Mouse (Mus musculus): ENCODE results near the gene Morn4. TPM values are rescaled to one million over a fixed set of nuclear protein-coding genes. Genes with fewer than 3 reads are reported as not detected.
"Not testable (repeated sequence)": the region's sequence is repeated elsewhere in the genome, so short reads cannot be mapped to it uniquely, and the experiment has no call there.

Gene Morn4
- polyA plus RNA-seq, 1 experiment from 2014 or later = 42.8 TPM

DNA sequence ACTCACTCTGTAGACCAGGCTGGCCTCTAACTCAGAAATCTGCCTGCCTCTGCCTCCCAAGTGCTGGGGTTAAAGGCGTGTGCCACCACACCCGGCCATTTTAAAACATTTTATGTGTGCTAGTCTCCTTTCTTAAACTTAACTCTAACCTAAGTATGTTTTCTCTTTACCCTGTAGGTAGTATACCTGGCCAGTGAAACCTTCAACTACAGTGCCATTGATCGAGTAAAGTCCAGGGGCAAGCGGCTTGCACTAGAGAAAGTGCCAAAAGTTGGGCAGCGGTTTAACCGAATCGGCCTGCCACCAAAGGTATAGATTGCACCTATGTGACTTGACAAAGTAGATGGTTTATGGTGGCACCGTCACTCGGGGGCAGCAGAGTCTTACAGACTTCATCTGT lies 18.5 kb upstream of the Morn4 start:
- WGBS = 91% methylated on average over 9 of the region's 9 CpGs
- H3K27ac ChIP-seq (replicated peaks; ENCODE audit: low read depth, low read length) = no peak overlapping the region
- H3K36me3 ChIP-seq (replicated peaks; ENCODE audit: control insufficient read depth, insufficient read depth, low read depth, low read length) = 0 out of 2 replicates have a peak, but pooled peaks cover 2% of the 10 kb centered on the region
- H3K27me3 ChIP-seq (ENCODE audit: control insufficient read depth, insufficient read depth, low read length) = no peaks in the 10 kb centered on the region
- ATAC-seq (replicated peaks; ENCODE audit: insufficient number of reproducible peaks, low FRiP score, low TSS enrichment, low read depth) (no peak), DNase-seq (ENCODE audit: low spot score) (no peak)
- no peaks in the 10 kb centered on the region for H3K4me1 ChIP-seq (ENCODE audit: control insufficient read depth, insufficient read depth, low read length)
- no peaks in the 10 kb centered on the region for H3K9me3 ChIP-seq (replicated peaks; ENCODE audit: control insufficient read depth, low read length)
- no peak overlapping the region for H3K4me3 ChIP-seq (ENCODE audit: low read depth, low read length)
- no peak overlapping the region for H3K9ac ChIP-seq (replicated peaks; ENCODE audit: low read length)
- H3K4me2 ChIP-seq (ENCODE audit: low read depth, low read length) = no peak overlapping the region

- no peak overlapping the region for H3K4me3 ChIP-seq (ENCODE audit: low read depth, low read length)
- WGBS = 79% methylated on average over 3 of the region's 3 CpGs
- no peaks in the 10 kb centered on the region for H3K27me3 ChIP-seq (ENCODE audit: control insufficient read depth, insufficient read depth, low read length)
- H3K4me1 ChIP-seq (ENCODE audit: control insufficient read depth, insufficient read depth, low read length) = no peaks in the 10 kb centered on the region
- no peak overlapping the region for H3K9ac ChIP-seq (replicated peaks; ENCODE audit: low read length)
- ATAC-seq (replicated peaks; ENCODE audit: insufficient number of reproducible peaks, low FRiP score, low TSS enrichment, low read depth) (no peak), DNase-seq (ENCODE audit: low spot score) (no peak)
- no peak overlapping the region for H3K4me2 ChIP-seq (ENCODE audit: low read depth, low read length)
- no peak overlapping the region for H3K27ac ChIP-seq (replicated peaks; ENCODE audit: low read depth, low read length)
- H3K36me3 ChIP-seq (replicated peaks; ENCODE audit: control insufficient read depth, insufficient read depth, low read depth, low read length) = no peaks in the 10 kb centered on the region
- no peaks in the 10 kb centered on the region for H3K9me3 ChIP-seq (replicated peaks; ENCODE audit: control insufficient read depth, low read length)
Measured at GRCm38 (mm10) chr19:42099406-42099805, 13.2 kb upstream of the Morn4 start.

- Histone ChIP-seq H3K36me3 (replicated peaks; ENCODE audit: control insufficient read depth, insufficient read depth, low read depth, low read length) (no peaks in the 10 kb centered on the region), H3K27me3 (ENCODE audit: control insufficient read depth, insufficient read depth, low read length) (no peaks in the 10 kb centered on the region), H3K27ac (replicated peaks; ENCODE audit: low read depth, low read length) (peak overlapping the region; percentile 62), H3K4me3 (ENCODE audit: low read depth, low read length) (peak overlapping the region; percentile 97), H3K4me1 (ENCODE audit: control insufficient read depth, insufficient read depth, low read length) (peaks cover 4% of the 10 kb centered on the region; the same call in 1 of the 2 replicates), H3K9ac (replicated peaks; ENCODE audit: low read length) (peak overlapping the region; percentile 82), H3K9me3 (replicated peaks; ENCODE audit: control insufficient read depth, low read length) (no peaks in the 10 kb centered on the region), H3K4me2 (ENCODE audit: low read depth, low read length) (peak overlapping the region; percentile 82)
- under 1% methylated on average over 52 of the region's 52 CpGs for WGBS
- ATAC-seq (replicated peaks; ENCODE audit: insufficient number of reproducible peaks, low FRiP score, low TSS enrichment, low read depth) (peak; percentile 79), DNase-seq (ENCODE audit: low spot score) (peak; percentile 42)
Measured at GRCm38 (mm10) chr19:42090637-42091141, 4.5 kb upstream of the Morn4 start.

DNA sequence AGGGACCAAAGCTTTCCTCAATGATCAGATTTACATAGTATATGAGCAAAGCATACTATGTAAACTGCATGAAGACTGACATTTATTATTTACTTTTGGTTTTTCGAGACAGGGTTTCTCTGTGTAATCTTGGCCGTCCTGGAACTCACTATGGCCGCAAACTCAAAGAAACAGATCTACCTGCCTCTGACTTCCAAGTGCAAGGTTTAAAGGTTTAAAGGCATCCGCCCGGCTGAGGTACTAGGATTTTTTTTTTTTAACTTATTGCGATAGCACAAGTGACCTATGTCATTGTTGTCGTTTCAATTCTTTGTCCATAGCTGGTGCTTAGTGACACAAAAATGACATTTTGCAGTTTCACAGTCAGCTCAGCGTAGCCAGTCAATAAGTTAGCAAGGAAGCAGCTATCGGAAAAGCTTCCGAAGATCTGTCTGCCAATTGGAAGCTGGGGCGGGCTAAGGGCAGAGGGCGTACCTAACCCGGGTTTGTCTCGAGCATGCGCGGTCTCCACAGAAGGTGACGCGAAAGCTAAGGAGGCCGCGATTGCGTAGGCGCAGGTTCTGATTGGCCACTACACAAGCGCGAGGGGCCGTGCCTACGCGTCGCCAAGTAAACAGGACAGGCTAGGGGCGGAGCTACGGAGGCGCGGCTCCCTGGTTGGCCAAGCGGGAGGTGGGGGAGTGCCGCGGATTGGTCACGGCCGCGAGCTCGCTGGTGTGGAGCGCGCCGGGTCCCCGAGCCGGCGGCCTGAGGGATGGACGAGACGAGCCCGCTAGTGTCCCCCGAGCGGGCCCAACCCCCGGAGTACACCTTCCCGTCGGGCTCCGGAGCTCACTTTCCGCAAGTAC lies 3.8 kb upstream of the Morn4 start, which contains the start of gene Pi4k2a:
TSS of gene Pi4k2a (plus strand) at position 723 of the 848 bp plus-strand sequence.
- Histone ChIP-seq H3K4me3 (ENCODE audit: low read depth, low read length) (peak within 1 kb of the TSS; percentile 97), H3K27me3 (ENCODE audit: control insufficient read depth, insufficient read depth, low read length) (no peaks in the 10 kb centered on the region), H3K36me3 (replicated peaks; ENCODE audit: control insufficient read depth, insufficient read depth, low read depth, low read length) (no peaks in the 10 kb centered on the region), H3K4me1 (ENCODE audit: control insufficient read depth, insufficient read depth, low read length) (peaks cover 4% of the 10 kb centered on the region; the same call in 1 of the 2 replicates), H3K27ac (replicated peaks; ENCODE audit: low read depth, low read length) (peak within 1 kb of the TSS; percentile 62), H3K9me3 (replicated peaks; ENCODE audit: control insufficient read depth, low read length) (no peaks in the 10 kb centered on the region), H3K9ac (replicated peaks; ENCODE audit: low read length) (peak within 1 kb of the TSS; percentile 82), H3K4me2 (ENCODE audit: low read depth, low read length) (peak within 1 kb of the TSS; percentile 82)
- DNase-seq (ENCODE audit: low spot score) (peak; percentile 99), ATAC-seq (replicated peaks; ENCODE audit: insufficient number of reproducible peaks, low FRiP score, low TSS enrichment, low read depth) (peak; percentile 96)
- WGBS = under 1% methylated on average over 54 of the region's 55 CpGs

DNA sequence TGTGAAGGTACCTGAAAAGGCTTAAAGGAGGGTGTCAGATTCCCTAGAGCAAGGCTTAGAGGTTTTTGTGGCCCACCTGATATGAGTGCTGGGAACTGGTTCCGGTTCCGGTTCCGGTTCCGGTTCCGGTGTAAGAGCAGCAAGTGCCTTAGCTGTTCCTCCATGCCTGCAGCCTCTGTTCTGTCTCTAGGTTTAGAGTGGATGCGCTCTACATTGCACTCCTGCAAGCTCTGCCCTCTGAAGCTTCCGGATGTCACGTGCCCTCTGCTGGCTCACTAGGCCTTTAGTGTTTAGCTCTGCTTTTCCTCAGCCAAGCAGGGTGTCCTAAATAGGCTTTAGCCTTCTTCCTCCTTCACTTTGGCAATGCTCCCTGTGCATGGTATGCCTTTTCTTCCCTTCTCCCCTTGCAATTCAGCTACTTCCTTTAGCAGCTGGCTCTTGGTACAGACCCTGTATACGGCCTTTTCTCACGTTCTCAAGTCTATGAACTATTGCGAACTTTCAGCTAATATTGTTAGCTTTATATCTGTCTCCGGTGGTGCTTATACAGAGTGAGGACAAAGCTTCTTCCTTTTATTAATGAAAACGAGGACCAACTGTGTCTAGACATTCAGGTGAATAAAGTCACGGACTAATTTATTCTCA lies 3.1 kb upstream of the Morn4 start:
- no peak for ATAC-seq (replicated peaks; ENCODE audit: insufficient number of reproducible peaks, low FRiP score, low TSS enrichment, low read depth)
- H3K4me2 ChIP-seq (ENCODE audit: low read depth, low read length) = peak overlapping the region; percentile 0; the same call in 1 of the 2 replicates
- H3K36me3 ChIP-seq (replicated peaks; ENCODE audit: control insufficient read depth, insufficient read depth, low read depth, low read length) = no peaks in the 10 kb centered on the region
- peak overlapping the region; percentile 2 for H3K4me3 ChIP-seq (ENCODE audit: low read depth, low read length)
- DNase-seq (ENCODE audit: low spot score) = peak; percentile 64
- H3K27me3 ChIP-seq (ENCODE audit: control insufficient read depth, insufficient read depth, low read length) = no peaks in the 10 kb centered on the region
- 25% methylated on average over 14 of the region's 14 CpGs for WGBS
- no peak overlapping the region for H3K9ac ChIP-seq (replicated peaks; ENCODE audit: low read length)
- no peaks in the 10 kb centered on the region for H3K9me3 ChIP-seq (replicated peaks; ENCODE audit: control insufficient read depth, low read length)
- peaks cover 4% of the 10 kb centered on the region; the same call in 1 of the 2 replicates for H3K4me1 ChIP-seq (ENCODE audit: control insufficient read depth, insufficient read depth, low read length)
- peak overlapping the region; percentile 3; the same call in 1 of the 2 replicates for H3K27ac ChIP-seq (replicated peaks; ENCODE audit: low read depth, low read length)

- WGBS = 10% methylated on average over 10 of the region's 10 CpGs
- Histone ChIP-seq H3K9ac (replicated peaks; ENCODE audit: low read length) (peak overlapping the region; percentile 51), H3K4me2 (ENCODE audit: low read depth, low read length) (peak overlapping the region; percentile 72), H3K4me3 (ENCODE audit: low read depth, low read length) (peak overlapping the region; percentile 60), H3K36me3 (replicated peaks; ENCODE audit: control insufficient read depth, insufficient read depth, low read depth, low read length) (no peaks in the 10 kb centered on the region), H3K9me3 (replicated peaks; ENCODE audit: control insufficient read depth, low read length) (no peaks in the 10 kb centered on the region), H3K27ac (replicated peaks; ENCODE audit: low read depth, low read length) (no peak overlapping the region), H3K27me3 (ENCODE audit: control insufficient read depth, insufficient read depth, low read length) (no peaks in the 10 kb centered on the region), H3K4me1 (ENCODE audit: control insufficient read depth, insufficient read depth, low read length) (no peaks in the 10 kb centered on the region)
- peak; percentile 4 for DNase-seq (ENCODE audit: low spot score)
- no peak for ATAC-seq (replicated peaks; ENCODE audit: insufficient number of reproducible peaks, low FRiP score, low TSS enrichment, low read depth)
Measured at GRCm38 (mm10) chr19:42085690-42086089, 467 bp downstream of the Morn4 start.

DNA sequence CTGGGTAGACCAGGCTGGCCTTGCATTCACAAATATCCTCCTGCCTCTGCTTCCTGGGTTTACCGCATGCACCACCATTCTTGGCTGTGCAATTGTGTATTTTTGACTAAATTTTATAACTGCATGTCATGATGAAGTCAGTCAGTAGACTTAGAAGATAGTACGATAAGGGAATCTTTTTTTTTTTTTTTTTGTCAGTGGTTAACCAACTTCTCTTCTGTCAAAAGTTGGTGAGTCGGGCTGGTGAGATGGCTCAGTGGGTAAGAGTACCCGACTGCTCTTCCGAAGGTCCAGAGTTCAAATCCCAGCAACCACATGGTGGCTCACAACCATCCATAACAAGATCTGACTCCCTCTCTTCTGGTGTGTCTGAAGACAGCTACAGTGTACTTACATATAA lies 4.5 kb downstream of the Morn4 start:
- not testable (repeated sequence) for ATAC-seq (replicated peaks; ENCODE audit: insufficient number of reproducible peaks, low FRiP score, low TSS enrichment, low read depth); H3K9ac ChIP-seq (replicated peaks; ENCODE audit: low read length); H3K4me3 ChIP-seq (ENCODE audit: low read depth, low read length); H3K4me2 ChIP-seq (ENCODE audit: low read depth, low read length); H3K4me1 ChIP-seq (ENCODE audit: control insufficient read depth, insufficient read depth, low read length); DNase-seq (ENCODE audit: low spot score); H3K27ac ChIP-seq (replicated peaks; ENCODE audit: low read depth, low read length); H3K9me3 ChIP-seq (replicated peaks; ENCODE audit: control insufficient read depth, low read length); H3K27me3 ChIP-seq (ENCODE audit: control insufficient read depth, insufficient read depth, low read length); H3K36me3 ChIP-seq (replicated peaks; ENCODE audit: control insufficient read depth, insufficient read depth, low read depth, low read length)
- 95% methylated on average over 5 of the region's 5 CpGs for WGBS
